Mouse (Mus musculus) gastrocnemius, adult 2 months (tissue): ENCODE results near the gene Emc4. TPM values are rescaled to one million over a fixed set of nuclear protein-coding genes. Genes with fewer than 3 reads are reported as not detected.

Experiments used
- DNase-seq: peaks from one replicate; pipeline ENCODE4 v3.0.0; 2022
- H3K27ac ChIP-seq: fragments of 200-600 bp; 2 replicates; pipeline ENCODE4 v1.8.1; 2022; ENCODE audit warnings: mild to moderate bottlenecking
- H3K4me3 ChIP-seq: fragments of 200-600 bp; 2 replicates; pipeline ENCODE4 v1.8.1; 2022; ENCODE audit warnings: mild to moderate bottlenecking, moderate library complexity
- CTCF ChIP-seq: fragments of 200-600 bp; IDR thresholded peaks from 2 replicates; pipeline ENCODE4 v1.8.1; 2022; ENCODE audit warnings: antibody characterized with exemption, mild to moderate bottlenecking, moderate library complexity
- intact Hi-C: fragments of 180-260 bp; cut with DNase I; formaldehyde crosslinking; loops from one replicate; pipeline ENCODE4 v1.15.1; 2025
- long read RNA-seq, 2 experiments: library from polyadenylated mRNA; stranded (forward); transcript quantifications; one replicate each; pipeline ENCODE4 v2.0.0; 2021
- total RNA-seq, 2 experiments: library from RNA; stranded (reverse); gene quantifications; 2 replicates each; pipeline ENCODE4 v1.2.3; 2021

Emc4 gene
- 10 to 100 TPM; 68.4 to 75.8 TPM for total RNA-seq
- long read RNA-seq, experiment 1, transcript Emc4-201 (5 exons, 983 nt), result major isoform, 74 of 77 reads
- long read RNA-seq, experiment 1, partial matches to known transcripts, result 3 of 77 reads
- long read RNA-seq, experiment 1, other reads (novel, unspliced or antisense), result 0 of 77 reads
- long read RNA-seq, experiment 2, transcript Emc4-201 (5 exons, 983 nt), result major isoform, 59 of 65 reads
- long read RNA-seq, experiment 2, partial matches to known transcripts, result 6 of 65 reads
- long read RNA-seq, experiment 2, other reads (novel, unspliced or antisense), result 0 of 65 reads

- no peak for TF ChIP-seq CTCF
Observed at GRCm38 (mm10) chr2:112367726-112368673, at the start of gene Emc4. TSS of gene Emc4 (minus strand) at chr2:112368027.

GRCm38 (mm10) chr2:112407030-112407429 is 39.2 kb upstream of the Emc4 start:
- Histone ChIP-seq H3K27ac (no peak overlapping the region), H3K4me3 (no peak overlapping the region)
- TF ChIP-seq CTCF, result no peak
- intact Hi-C loops, result no loop called here
- DNase-seq, result no peak

More at GRCm38 (mm10) chr2:112367726-112368673, at the start of gene Emc4:
- Histone ChIP-seq H3K4me3 (peak within 1 kb of the TSS; percentile 85), H3K27ac (peak within 1 kb of the TSS; percentile 95)
- intact Hi-C loops, result loop anchor here (5.0 kb wide), 1 partner anchor 101 kb away; the partner anchor contains the start of genes Gm21985 and Slc12a6
- DNase-seq, result peak; percentile 93

- no peak overlapping the region for H3K27ac ChIP-seq
- no peak for TF ChIP-seq CTCF
Observed at GRCm38 (mm10) chr2:112396649-112397048, 28.8 kb upstream of the Emc4 start.

GRCm38 (mm10) chr2:112393958-112394357 is 26.1 kb upstream of the Emc4 start:
- H3K27ac ChIP-seq, result no peak overlapping the region
- TF ChIP-seq CTCF, result no peak
- no peak for DNase-seq
- no peak overlapping the region for H3K4me3 ChIP-seq
- intact Hi-C loops, result no loop called here

More at GRCm38 (mm10) chr2:112396649-112397048, 28.8 kb upstream of the Emc4 start:
- DNase-seq, result no peak
- intact Hi-C loops, result no loop called here
- no peak overlapping the region for H3K4me3 ChIP-seq

- TF ChIP-seq CTCF, result no peak
- Histone ChIP-seq H3K4me3 (no peak overlapping the region), H3K27ac (no peak overlapping the region)
- DNase-seq, result no peak
- intact Hi-C loops, result no loop called here
Observed at GRCm38 (mm10) chr2:112392689-112393088, 24.9 kb upstream of the Emc4 start.

GRCm38 (mm10) chr2:112391346-112392000 is 23.6 kb upstream of the Emc4 start:
- Histone ChIP-seq H3K27ac (no peak overlapping the region), H3K4me3 (no peak overlapping the region)
- no peak for TF ChIP-seq CTCF
- intact Hi-C loops, result no loop called here
- DNase-seq, result no peak

- no peak overlapping the region for H3K27ac ChIP-seq
- intact Hi-C loops, result no loop called here
- no peak for DNase-seq
- no peak overlapping the region for H3K4me3 ChIP-seq
- no peak for TF ChIP-seq CTCF
Observed at GRCm38 (mm10) chr2:112390843-112391242, 23.0 kb upstream of the Emc4 start.

GRCm38 (mm10) chr2:112381219-112381618 is 13.4 kb upstream of the Emc4 start:
- Histone ChIP-seq H3K27ac (no peak overlapping the region), H3K4me3 (no peak overlapping the region)
- no peak for TF ChIP-seq CTCF
- no peak for DNase-seq
- intact Hi-C loops, result no loop called here

GRCm38 (mm10) chr2:112380131-112380530 is 12.3 kb upstream of the Emc4 start:
- TF ChIP-seq CTCF, result no peak
- peak overlapping the region; percentile 90 for H3K27ac ChIP-seq
- DNase-seq, result no peak
- peak overlapping the region; percentile 94 for H3K4me3 ChIP-seq
- intact Hi-C loops, result no loop called here

GRCm38 (mm10) chr2:112378973-112379898 is 11.4 kb upstream of the Emc4 start, which contains the start of gene Katnbl1:
TSS of gene Katnbl1 (plus strand) at chr2:112379211.
- intact Hi-C loops, result loop anchor here (1.0 to 2.0 kb wide), 2 partner anchors 76 to 102 kb away; partner anchors contain the start of gene Emc7
- Histone ChIP-seq H3K27ac (peak within 1 kb of the TSS; percentile 90), H3K4me3 (peak within 1 kb of the TSS; percentile 94)
- no peak; the same call in none of the 2 replicates for TF ChIP-seq CTCF
- DNase-seq, result peak; percentile 98

- TF ChIP-seq CTCF, result no peak
- H3K4me3 ChIP-seq, result no peak overlapping the region
- peak; percentile 23 for DNase-seq
- intact Hi-C loops, result no loop called here
- H3K27ac ChIP-seq, result peak overlapping the region; percentile 75
Observed at GRCm38 (mm10) chr2:112374610-112375009, 6.8 kb upstream of the Emc4 start.
